Mouse (Mus musculus) stomach, embryonic 16.5 days (tissue): ENCODE results near the gene Ehbp1. TPM values are rescaled to one million over a fixed set of nuclear protein-coding genes. Genes with fewer than 3 reads are reported as not detected.

Experiments used
- ATAC-seq: fragments of 200-750 bp; cut with Nextera tagmentation; 2 replicates; pipeline ENCODE4 v1.8.0; 2017; ENCODE audit warnings: moderate number of reproducible peaks, moderate TSS enrichment; ENCODE audit not compliant: insufficient read depth, low FRiP score
- H3K27ac ChIP-seq: fragments of 300-500 bp; sonication (generic); 2 replicates; pipeline ENCODE4 v1.5.1; 2014; ENCODE audit warnings: low read length
- H3K27me3 ChIP-seq: fragments of 300-500 bp; sonication (generic); 2 replicates; pipeline ENCODE4 v1.6.1; 2014; ENCODE audit warnings: low read length, control low read depth, mixed read lengths; ENCODE audit not compliant: control insufficient read depth, insufficient read depth
- H3K36me3 ChIP-seq: fragments of 300-500 bp; sonication (generic); 2 replicates; pipeline ENCODE4 v1.6.1; 2014; ENCODE audit warnings: low read length; ENCODE audit not compliant: control insufficient read depth, insufficient read depth
- H3K4me1 ChIP-seq: fragments of 300-500 bp; sonication (generic); 2 replicates; pipeline ENCODE4 v1.6.1; 2014; ENCODE audit warnings: low read length, control low read depth, mixed read lengths; ENCODE audit not compliant: control insufficient read depth, insufficient read depth
- H3K4me2 ChIP-seq: fragments of 300-500 bp; sonication (generic); 2 replicates; pipeline ENCODE4 v1.6.1; 2014; ENCODE audit warnings: low read depth, low read length, mixed read lengths
- H3K4me3 ChIP-seq: fragments of 300-500 bp; sonication (generic); replicated peaks from 2 replicates; pipeline ENCODE4 v1.5.1; 2014; ENCODE audit warnings: mild to moderate bottlenecking, low read length
- H3K9ac ChIP-seq: fragments of 300-500 bp; sonication (generic); 2 replicates; pipeline ENCODE4 v1.6.1; 2014; ENCODE audit warnings: low read length
- H3K9me3 ChIP-seq: fragments of 300-500 bp; sonication (generic); replicated peaks from 2 replicates; pipeline ENCODE4 v1.6.1; 2016; ENCODE audit warnings: low read length, control low read depth; ENCODE audit not compliant: control insufficient read depth
- WGBS: fragments of 180-500 bp; shearing (Covaris S2); extraction: QIAGEN DNeasy Blood & Tissue Kit; methylation state at CpG from one replicate; pipeline ENCODE4 v1.1.7; 2014; 5-methylcytosine and 5-hydroxymethylcytosine counted together
- polyA plus RNA-seq: library from polyadenylated mRNA; unstranded; fragments of >200 nt; fragmentation: Nextera tagmentation; extraction: Ambion mirVana; gene quantifications from 2 replicates; pipeline ENCODE4 v1.2.1, GENCODE M21; 2015

The Ehbp1 gene
- polyA plus RNA-seq, 1 experiment from 2014 or later = 12.7 TPM

DNA sequence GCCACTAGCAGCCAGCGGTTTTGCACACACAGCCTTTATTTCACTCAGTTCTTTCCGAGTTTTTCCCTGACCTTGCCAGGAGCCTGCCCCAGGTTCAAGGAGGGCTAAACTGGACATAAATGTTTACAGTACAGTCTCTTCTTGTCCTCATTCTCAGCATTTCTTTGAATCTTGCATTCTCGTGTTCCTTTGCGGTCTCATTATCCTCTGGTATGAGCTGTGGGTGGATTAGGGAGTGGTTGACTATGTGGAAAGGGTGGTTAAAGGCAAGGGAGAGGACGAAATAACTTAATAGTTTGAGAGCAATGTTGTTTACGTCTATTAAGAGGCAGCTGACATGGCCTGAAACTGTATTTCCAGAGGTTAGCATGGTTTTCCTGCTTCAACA, 54.6 kb downstream of the Ehbp1 start:
- 3% methylated on average over 6 of the region's 6 CpGs for WGBS
- H3K36me3 ChIP-seq = no peaks in the 10 kb centered on the region
- ATAC-seq = no peak
- peak overlapping the region; percentile 89 for H3K4me3 ChIP-seq
- peak overlapping the region; percentile 55 for H3K4me2 ChIP-seq
- H3K4me1 ChIP-seq = peaks cover 13% of the 10 kb centered on the region
- H3K27me3 ChIP-seq = no peaks in the 10 kb centered on the region
- peak overlapping the region; percentile 82 for H3K27ac ChIP-seq
- H3K9me3 ChIP-seq = no peaks in the 10 kb centered on the region
- peak overlapping the region; percentile 71 for H3K9ac ChIP-seq

DNA sequence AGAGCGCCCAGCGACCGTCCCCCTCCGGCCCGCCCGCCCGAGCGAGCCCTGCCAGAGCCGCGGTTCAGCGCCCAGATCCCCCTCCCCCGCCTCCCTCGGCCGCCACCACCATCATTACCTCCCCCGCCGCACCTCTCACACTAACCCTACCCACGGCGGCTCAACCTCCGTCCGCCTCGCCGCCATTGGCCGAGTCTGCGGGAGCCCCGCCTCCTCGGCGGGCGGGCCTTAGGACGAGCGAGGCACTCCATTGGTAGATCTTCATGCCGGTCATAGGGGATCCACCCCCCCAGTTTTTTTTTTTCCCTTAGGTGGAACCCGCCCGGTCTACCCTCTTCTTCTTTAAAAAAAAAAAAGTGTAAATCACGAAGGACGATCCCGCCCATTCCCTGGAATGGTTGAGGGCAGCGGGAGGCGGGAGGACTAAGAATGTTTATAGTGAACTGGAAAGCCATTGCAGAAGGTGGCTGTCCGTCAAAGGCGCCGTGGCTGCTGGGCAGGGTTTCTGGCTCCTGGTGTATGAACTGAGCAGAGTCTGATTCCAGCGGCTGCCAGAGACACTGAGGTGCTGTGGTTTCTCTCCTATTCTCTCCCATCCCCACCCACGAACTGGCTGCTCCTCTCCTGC, 55.1 kb downstream of the Ehbp1 start:
- no peaks in the 10 kb centered on the region for H3K9me3 ChIP-seq
- H3K9ac ChIP-seq = peak overlapping the region; percentile 97
- WGBS = under 1% methylated on average over 36 of the region's 43 CpGs
- no peaks in the 10 kb centered on the region for H3K27me3 ChIP-seq
- ATAC-seq = peak; percentile 100
- peak overlapping the region; percentile 89 for H3K4me3 ChIP-seq
- peak overlapping the region; percentile 77 for H3K4me2 ChIP-seq
- H3K27ac ChIP-seq = peak overlapping the region; percentile 83
- 0 out of 2 replicates have a peak, but pooled peaks cover 1% of the 10 kb centered on the region for H3K36me3 ChIP-seq
- H3K4me1 ChIP-seq = peaks cover 13% of the 10 kb centered on the region

- Histone ChIP-seq H3K4me3 (peak overlapping the region; percentile 89), H3K9ac (peak overlapping the region; percentile 97), H3K27me3 (no peaks in the 10 kb centered on the region), H3K27ac (peak overlapping the region; percentile 83), H3K9me3 (no peaks in the 10 kb centered on the region), H3K4me2 (peak overlapping the region; percentile 77), H3K36me3 (peaks cover 6% of the 10 kb centered on the region; the same call in 1 of the 2 replicates), H3K4me1 (peaks cover 13% of the 10 kb centered on the region)
- peak; percentile 14 for ATAC-seq
- WGBS = under 1% methylated on average over 38 of the region's 39 CpGs
Observed at GRCm38 (mm10) chr11:22286371-22286872, 55.7 kb downstream of the Ehbp1 start.

GRCm38 (mm10) chr11:22276656-22277055, 65.4 kb downstream of the Ehbp1 start:
- Histone ChIP-seq H3K27me3 (no peaks in the 10 kb centered on the region), H3K9ac (no peak overlapping the region), H3K4me2 (no peak overlapping the region), H3K9me3 (peaks cover 5% of the 10 kb centered on the region; the same call in 1 of the 2 replicates), H3K27ac (no peak overlapping the region), H3K4me3 (no peak overlapping the region), H3K36me3 (peaks cover 15% of the 10 kb centered on the region), H3K4me1 (no peaks in the 10 kb centered on the region)
- WGBS = 90% methylated on average over 3 of the region's 3 CpGs
- no peak for ATAC-seq

GRCm38 (mm10) chr11:22274144-22274543, 67.9 kb downstream of the Ehbp1 start:
- Histone ChIP-seq H3K4me2 (no peak overlapping the region), H3K27ac (no peak overlapping the region), H3K4me3 (no peak overlapping the region), H3K36me3 (peaks cover 11% of the 10 kb centered on the region), H3K27me3 (no peaks in the 10 kb centered on the region), H3K9me3 (peaks cover 5% of the 10 kb centered on the region; the same call in 1 of the 2 replicates), H3K4me1 (peaks cover 7% of the 10 kb centered on the region; the same call in 1 of the 2 replicates), H3K9ac (no peak overlapping the region)
- 61% methylated on average over 2 of the region's 2 CpGs for WGBS
- ATAC-seq = no peak

DNA sequence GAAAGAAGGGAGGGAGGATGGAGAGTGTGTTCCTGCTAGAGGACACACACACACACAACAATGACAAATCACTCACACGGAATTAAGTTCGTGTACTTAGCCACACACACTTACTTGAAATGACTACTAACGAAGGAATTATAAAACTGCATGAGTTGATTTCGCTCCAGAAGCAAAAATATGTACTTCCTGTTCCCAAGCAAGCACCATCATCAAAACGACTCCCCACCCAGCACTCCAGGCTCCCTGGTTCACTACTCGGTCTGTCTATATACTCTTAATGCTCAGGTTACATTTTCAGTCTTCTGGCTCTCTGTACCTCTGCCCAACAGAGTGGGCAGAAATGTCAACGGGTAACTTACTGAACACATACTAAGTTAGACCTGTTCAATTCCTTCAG, 68.7 kb downstream of the Ehbp1 start:
- H3K27me3 ChIP-seq = no peaks in the 10 kb centered on the region
- H3K27ac ChIP-seq = no peak overlapping the region
- H3K4me1 ChIP-seq = peaks cover 7% of the 10 kb centered on the region; the same call in 1 of the 2 replicates
- ATAC-seq = no peak
- H3K4me3 ChIP-seq = no peak overlapping the region
- peaks cover 11% of the 10 kb centered on the region for H3K36me3 ChIP-seq
- no peak overlapping the region for H3K9ac ChIP-seq
- H3K4me2 ChIP-seq = no peak overlapping the region
- 81% methylated on average over 7 of the region's 7 CpGs for WGBS
- peaks cover 5% of the 10 kb centered on the region; the same call in 1 of the 2 replicates for H3K9me3 ChIP-seq

- no peaks in the 10 kb centered on the region for H3K27me3 ChIP-seq
- H3K27ac ChIP-seq = no peak overlapping the region
- WGBS = 89% methylated on average over 3 of the region's 3 CpGs
- ATAC-seq = no peak
- H3K4me3 ChIP-seq = no peak overlapping the region
- H3K9ac ChIP-seq = no peak overlapping the region
- H3K9me3 ChIP-seq = peaks cover 5% of the 10 kb centered on the region; the same call in 1 of the 2 replicates
- H3K4me1 ChIP-seq = peaks cover 7% of the 10 kb centered on the region; the same call in 1 of the 2 replicates
- peaks cover 6% of the 10 kb centered on the region for H3K36me3 ChIP-seq
- H3K4me2 ChIP-seq = no peak overlapping the region
Observed at GRCm38 (mm10) chr11:22271889-22272288, 70.2 kb downstream of the Ehbp1 start.

DNA sequence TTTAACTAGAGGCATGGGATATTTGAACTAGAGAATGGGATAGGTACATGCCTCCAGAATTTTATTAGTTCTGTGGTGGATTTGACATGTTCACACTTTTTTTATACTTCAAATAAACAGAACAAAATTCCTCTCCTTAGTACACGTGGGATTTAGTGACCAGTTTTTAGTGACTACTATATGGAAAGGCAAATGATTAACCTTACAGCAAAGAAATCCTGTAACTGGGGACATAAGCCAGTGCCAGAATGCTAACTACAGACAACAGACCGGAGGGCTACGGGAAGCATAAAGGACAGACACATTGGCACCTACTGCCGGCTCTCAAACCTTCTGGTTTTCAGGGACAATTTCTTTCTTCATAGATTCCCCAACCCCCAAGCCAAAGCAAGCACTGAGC, 72.4 kb downstream of the Ehbp1 start:
- Histone ChIP-seq H3K4me2 (no peak overlapping the region), H3K9ac (no peak overlapping the region), H3K4me1 (peaks cover 7% of the 10 kb centered on the region; the same call in 1 of the 2 replicates), H3K4me3 (no peak overlapping the region), H3K36me3 (no peaks in the 10 kb centered on the region), H3K27me3 (no peaks in the 10 kb centered on the region), H3K9me3 (no peaks in the 10 kb centered on the region), H3K27ac (no peak overlapping the region)
- no peak for ATAC-seq
- WGBS = 52% methylated on average over 4 of the region's 4 CpGs

DNA sequence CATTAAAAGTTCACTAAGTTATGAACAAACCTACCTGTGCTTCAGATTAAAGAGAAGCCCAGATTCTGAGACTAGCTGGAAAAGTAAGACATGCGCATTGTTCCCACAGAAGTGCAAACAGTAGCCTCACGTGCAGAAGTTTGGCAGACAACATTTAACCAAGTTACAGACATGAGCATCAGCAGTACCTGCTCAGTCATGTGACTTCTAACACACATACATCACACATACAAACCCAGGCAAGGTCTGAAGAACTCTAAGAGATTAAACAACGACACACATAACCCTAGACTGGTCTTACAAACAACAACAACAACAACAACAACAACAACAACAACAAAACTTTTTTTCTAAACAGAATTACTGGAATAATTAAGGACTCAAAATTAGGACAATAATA, 72.9 kb downstream of the Ehbp1 start:
- no peak overlapping the region for H3K4me2 ChIP-seq
- H3K9me3 ChIP-seq = no peaks in the 10 kb centered on the region
- no peaks in the 10 kb centered on the region for H3K36me3 ChIP-seq
- no peaks in the 10 kb centered on the region for H3K27me3 ChIP-seq
- no peak overlapping the region for H3K27ac ChIP-seq
- H3K9ac ChIP-seq = no peak overlapping the region
- no peak for ATAC-seq
- H3K4me1 ChIP-seq = peaks cover 7% of the 10 kb centered on the region; the same call in 1 of the 2 replicates
- H3K4me3 ChIP-seq = no peak overlapping the region
- 67% methylated on average over 3 of the region's 3 CpGs for WGBS
